Mouse (Mus musculus): ENCODE data around the gene Top2a. TPM values are rescaled to one million over a fixed set of nuclear protein-coding genes. Genes with fewer than 3 reads are reported as not detected.
A peak's percentile ranks its signal among the peaks of the same experiment; 100 is the strongest.

The Top2a gene
- polyA plus RNA-seq, 2 experiments, result 134 to 205 TPM

GRCm38 (mm10) chr11:98974871-98975719, 48.9 kb downstream of the Top2a start:
- Histone ChIP-seq H3K9ac (ENCODE audit: low read depth, low read length, severe bottlenecking) (no peak overlapping the region), H3K4me3 (replicated peaks; ENCODE audit: low read length) (no peak overlapping the region), H3K27ac (replicated peaks; ENCODE audit: low read depth, low read length) (no peak overlapping the region), H3K9me3 (ENCODE audit: control insufficient read depth, low read length) (no peaks in the 10 kb centered on the region), H3K27me3 (ENCODE audit: control insufficient read depth, insufficient read depth, low read length) (no peaks in the 10 kb centered on the region), H3K4me2 (replicated peaks; ENCODE audit: low read depth, low read length, severe bottlenecking) (no peak overlapping the region), H3K36me3 (ENCODE audit: control insufficient read depth, insufficient read depth, low read length) (peaks cover 50% of the 10 kb centered on the region), H3K4me1 (ENCODE audit: control insufficient read depth, insufficient read depth, low read length) (peaks cover 20% of the 10 kb centered on the region)
- WGBS, result 45% methylated on average over 5 of the region's 5 CpGs
- DNase-seq (ENCODE audit: low spot score) (peak; percentile 81), ATAC-seq (ENCODE audit: low FRiP score, low read depth) (no peak)
- TF ChIP-seq POLR2A (IDR thresholded peaks at IDR 0.05; ENCODE audit: borderline replicate concordance, extremely low read depth, insufficient read depth, insufficient read length), result no peak

GRCm38 (mm10) chr11:98974213-98974612, 49.8 kb downstream of the Top2a start:
- no peak for TF ChIP-seq POLR2A (IDR thresholded peaks at IDR 0.05; ENCODE audit: borderline replicate concordance, extremely low read depth, insufficient read depth, insufficient read length)
- Histone ChIP-seq H3K9ac (ENCODE audit: low read depth, low read length, severe bottlenecking) (no peak overlapping the region), H3K9me3 (ENCODE audit: control insufficient read depth, low read length) (no peaks in the 10 kb centered on the region), H3K36me3 (ENCODE audit: control insufficient read depth, insufficient read depth, low read length) (peaks cover 59% of the 10 kb centered on the region), H3K4me1 (ENCODE audit: control insufficient read depth, insufficient read depth, low read length) (peaks cover 29% of the 10 kb centered on the region), H3K27me3 (ENCODE audit: control insufficient read depth, insufficient read depth, low read length) (no peaks in the 10 kb centered on the region), H3K4me3 (replicated peaks; ENCODE audit: low read length) (no peak overlapping the region), H3K4me2 (replicated peaks; ENCODE audit: low read depth, low read length, severe bottlenecking) (no peak overlapping the region), H3K27ac (replicated peaks; ENCODE audit: low read depth, low read length) (no peak overlapping the region)
- no peak for DNase-seq (ENCODE audit: low spot score)
- ATAC-seq (ENCODE audit: low FRiP score, low read depth), result no peak
- 79% methylated on average over 6 of the region's 6 CpGs for WGBS

- no peaks in the 10 kb centered on the region for H3K27me3 ChIP-seq (ENCODE audit: control insufficient read depth, insufficient read depth, low read length)
- no peak overlapping the region for H3K27ac ChIP-seq (replicated peaks; ENCODE audit: low read depth, low read length)
- no peaks in the 10 kb centered on the region for H3K9me3 ChIP-seq (ENCODE audit: control insufficient read depth, low read length)
- peaks cover 31% of the 10 kb centered on the region for H3K4me1 ChIP-seq (ENCODE audit: control insufficient read depth, insufficient read depth, low read length)
- no peak overlapping the region for H3K4me3 ChIP-seq (replicated peaks; ENCODE audit: low read length)
- H3K36me3 ChIP-seq (ENCODE audit: control insufficient read depth, insufficient read depth, low read length), result peaks cover 64% of the 10 kb centered on the region
- no peak overlapping the region for H3K4me2 ChIP-seq (replicated peaks; ENCODE audit: low read depth, low read length, severe bottlenecking)
- WGBS, result 89% methylated on average over 14 of the region's 14 CpGs
- H3K9ac ChIP-seq (ENCODE audit: low read depth, low read length, severe bottlenecking), result no peak overlapping the region
- TF ChIP-seq POLR2A (IDR thresholded peaks at IDR 0.05; ENCODE audit: borderline replicate concordance, extremely low read depth, insufficient read depth, insufficient read length), result no peak
- DNase-seq (ENCODE audit: low spot score), result no peak
- no peak for ATAC-seq (ENCODE audit: low FRiP score, low read depth)
Measured at GRCm38 (mm10) chr11:98973584-98973983, 50.4 kb downstream of the Top2a start.

DNA sequence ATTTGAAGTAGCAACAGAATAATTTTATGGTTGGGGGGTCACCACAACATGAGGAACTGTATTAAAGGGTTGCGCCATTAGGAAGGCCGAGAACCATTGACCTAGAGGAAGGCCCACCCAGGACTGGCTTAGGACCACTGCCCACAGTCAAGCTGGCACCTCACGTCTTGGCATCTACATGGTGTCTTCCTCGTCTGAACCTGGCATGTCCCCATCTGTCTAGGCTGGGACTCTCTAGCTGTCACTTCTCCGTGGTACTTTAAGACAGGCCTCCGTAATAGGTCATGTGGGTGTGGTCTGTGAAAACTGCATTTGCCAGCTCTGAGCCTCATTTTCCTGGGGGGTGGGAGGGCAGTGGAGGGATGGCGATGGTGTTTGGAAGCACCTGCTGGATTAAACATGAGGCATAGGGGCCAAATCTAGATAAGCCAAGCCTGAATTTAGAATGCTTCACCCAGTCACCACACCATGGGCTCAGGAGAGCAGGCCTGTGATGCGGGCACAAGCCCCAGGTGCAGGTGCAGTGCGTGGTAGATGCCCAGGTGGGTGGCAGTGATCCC, 51.1 kb downstream of the Top2a start:
- 87% methylated on average over 9 of the region's 9 CpGs for WGBS
- Histone ChIP-seq H3K36me3 (ENCODE audit: control insufficient read depth, insufficient read depth, low read length) (peaks cover 71% of the 10 kb centered on the region), H3K9me3 (ENCODE audit: control insufficient read depth, low read length) (no peaks in the 10 kb centered on the region), H3K4me2 (replicated peaks; ENCODE audit: low read depth, low read length, severe bottlenecking) (no peak overlapping the region), H3K4me3 (replicated peaks; ENCODE audit: low read length) (no peak overlapping the region), H3K4me1 (ENCODE audit: control insufficient read depth, insufficient read depth, low read length) (peaks cover 38% of the 10 kb centered on the region), H3K9ac (ENCODE audit: low read depth, low read length, severe bottlenecking) (no peak overlapping the region), H3K27ac (replicated peaks; ENCODE audit: low read depth, low read length) (no peak overlapping the region), H3K27me3 (ENCODE audit: control insufficient read depth, insufficient read depth, low read length) (no peaks in the 10 kb centered on the region)
- ATAC-seq (ENCODE audit: low FRiP score, low read depth) (no peak), DNase-seq (ENCODE audit: low spot score) (no peak)
- no peak for TF ChIP-seq POLR2A (IDR thresholded peaks at IDR 0.05; ENCODE audit: borderline replicate concordance, extremely low read depth, insufficient read depth, insufficient read length)

GRCm38 (mm10) chr11:98972215-98972614, 51.8 kb downstream of the Top2a start:
- 0 out of 2 replicates have a peak overlapping the region, but pooled peaks have one; percentile 9 for H3K27ac ChIP-seq (replicated peaks; ENCODE audit: low read depth, low read length)
- H3K4me2 ChIP-seq (replicated peaks; ENCODE audit: low read depth, low read length, severe bottlenecking), result no peak overlapping the region
- ATAC-seq (ENCODE audit: low FRiP score, low read depth) (peak; percentile 32; the same call in 1 of the 2 replicates), DNase-seq (ENCODE audit: low spot score) (peak; percentile 63)
- no peak for TF ChIP-seq POLR2A (IDR thresholded peaks at IDR 0.05; ENCODE audit: borderline replicate concordance, extremely low read depth, insufficient read depth, insufficient read length)
- WGBS, result 55% methylated on average over 9 of the region's 9 CpGs
- peaks cover 78% of the 10 kb centered on the region for H3K36me3 ChIP-seq (ENCODE audit: control insufficient read depth, insufficient read depth, low read length)
- no peaks in the 10 kb centered on the region for H3K9me3 ChIP-seq (ENCODE audit: control insufficient read depth, low read length)
- H3K9ac ChIP-seq (ENCODE audit: low read depth, low read length, severe bottlenecking), result no peak overlapping the region
- peaks cover 44% of the 10 kb centered on the region for H3K4me1 ChIP-seq (ENCODE audit: control insufficient read depth, insufficient read depth, low read length)
- H3K4me3 ChIP-seq (replicated peaks; ENCODE audit: low read length), result no peak overlapping the region
- no peaks in the 10 kb centered on the region for H3K27me3 ChIP-seq (ENCODE audit: control insufficient read depth, insufficient read depth, low read length)
